Mouse (Mus musculus) ES-Bruce4 (cell line): Measurements from ENCODE around the gene Clasp1.

Experiments used
- CTCF ChIP-seq: IDR thresholded peaks from one replicate; pipeline ENCODE4 v1.8.1; 2011; ENCODE audit warnings: low read depth, low read length
- EP300 ChIP-seq: IDR thresholded peaks from 2 replicates; pipeline ENCODE4 v1.6.1; 2011; ENCODE audit warnings: low read depth, low read length; ENCODE audit not compliant: insufficient read depth
- POLR2A ChIP-seq: IDR thresholded peaks from one replicate; pipeline ENCODE4 v1.8.1; 2011; ENCODE audit warnings: low read length; ENCODE audit not compliant: insufficient read depth

DNA sequence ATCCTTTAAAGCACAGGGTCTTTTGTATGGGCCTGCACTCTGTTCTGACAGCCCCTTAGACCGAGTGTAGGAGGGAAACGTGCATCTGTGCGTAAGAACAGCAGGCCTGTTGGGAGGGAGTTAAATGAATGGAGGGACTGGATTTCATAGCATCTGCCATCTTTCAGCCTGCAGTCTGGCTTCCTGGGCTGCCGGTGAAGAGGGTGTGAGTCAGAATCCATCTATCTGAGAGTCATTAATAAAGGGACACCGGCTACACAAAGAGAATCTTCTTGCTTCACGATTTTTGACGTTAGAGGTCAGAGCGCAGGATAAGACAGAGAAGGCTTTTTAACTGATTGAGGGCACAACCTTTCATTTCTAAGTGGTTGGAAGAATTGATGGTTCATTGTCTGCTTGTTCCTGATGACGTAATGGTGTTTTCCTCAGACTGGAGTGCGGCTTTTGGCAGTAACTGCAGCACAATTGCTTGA is 46.2 kb downstream of the Clasp1 start:
- TF ChIP-seq EP300 (no peak), CTCF (no peak), POLR2A (no peak)
